Mouse (Mus musculus): ENCODE measurements around the gene Lypla2. TPM values are rescaled to one million over a fixed set of nuclear protein-coding genes. Genes with fewer than 3 reads are reported as not detected.
A peak's percentile ranks its signal among the peaks of the same experiment; 100 is the strongest.
"Not testable (repeated sequence)": the region's sequence is repeated elsewhere in the genome, so short reads cannot be mapped to it uniquely, and the experiment has no call there.

The Lypla2 gene
- polyA plus RNA-seq (2012; rRNA removed): 108 and 117 TPM in 2 replicates

DNA sequence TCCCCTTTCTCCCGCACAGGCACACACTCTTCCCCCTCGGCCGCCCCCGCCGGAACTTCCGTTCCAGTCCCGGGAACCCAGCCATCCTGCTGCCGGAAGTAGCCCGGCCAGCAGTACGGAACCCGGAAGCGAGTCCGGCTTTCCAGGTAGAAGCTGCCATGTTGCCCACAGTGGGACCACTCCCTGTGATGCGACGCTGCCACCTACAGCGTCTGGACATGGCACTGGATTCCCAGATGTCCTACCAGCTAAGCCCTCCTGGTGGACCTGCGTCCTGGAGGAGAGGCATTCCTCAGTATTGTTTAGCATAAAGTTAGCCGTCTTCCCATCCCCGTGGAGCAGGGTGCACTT is at the start of gene Lypla2:
Lypla2 (minus strand) TSS at position 71 of the 351 bp plus-strand sequence.
- DNase-seq (ENCODE audit: extremely low spot score in 1 of 2, low spot score in 1 of 2): peak; percentile 83 to 94

DNA sequence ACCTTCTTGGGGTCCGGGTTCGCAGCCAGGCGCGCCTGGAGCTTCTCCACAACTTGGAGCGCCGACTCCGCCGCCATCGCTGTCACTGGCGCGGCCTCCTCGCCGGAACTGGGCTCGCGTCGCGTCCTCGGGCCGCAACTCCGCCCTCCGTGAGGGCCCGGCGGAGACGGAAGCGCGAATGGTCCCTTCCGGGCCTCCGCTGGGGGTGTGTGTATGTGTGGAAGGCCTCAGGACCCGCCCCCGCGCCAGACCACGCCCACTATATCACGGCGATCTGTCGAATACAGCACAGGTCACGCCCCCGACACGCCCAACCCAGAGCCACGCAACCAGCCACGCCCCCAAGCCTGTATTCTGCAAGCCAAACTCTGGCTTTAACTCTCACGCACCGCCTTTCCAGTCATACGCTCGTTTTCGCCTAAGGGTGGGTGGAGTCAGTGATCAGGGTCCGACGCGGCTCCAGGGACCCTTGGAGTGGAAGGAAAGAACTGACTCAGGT is 49.2 kb upstream of the Lypla2 start, which contains the start of gene Eloa:
Eloa (minus strand) TSS at position 215 of the 499 bp plus-strand sequence.
- peak; percentile 98 to 100 for DNase-seq (ENCODE audit: extremely low spot score in 1 of 2, low spot score in 1 of 2)

DNA sequence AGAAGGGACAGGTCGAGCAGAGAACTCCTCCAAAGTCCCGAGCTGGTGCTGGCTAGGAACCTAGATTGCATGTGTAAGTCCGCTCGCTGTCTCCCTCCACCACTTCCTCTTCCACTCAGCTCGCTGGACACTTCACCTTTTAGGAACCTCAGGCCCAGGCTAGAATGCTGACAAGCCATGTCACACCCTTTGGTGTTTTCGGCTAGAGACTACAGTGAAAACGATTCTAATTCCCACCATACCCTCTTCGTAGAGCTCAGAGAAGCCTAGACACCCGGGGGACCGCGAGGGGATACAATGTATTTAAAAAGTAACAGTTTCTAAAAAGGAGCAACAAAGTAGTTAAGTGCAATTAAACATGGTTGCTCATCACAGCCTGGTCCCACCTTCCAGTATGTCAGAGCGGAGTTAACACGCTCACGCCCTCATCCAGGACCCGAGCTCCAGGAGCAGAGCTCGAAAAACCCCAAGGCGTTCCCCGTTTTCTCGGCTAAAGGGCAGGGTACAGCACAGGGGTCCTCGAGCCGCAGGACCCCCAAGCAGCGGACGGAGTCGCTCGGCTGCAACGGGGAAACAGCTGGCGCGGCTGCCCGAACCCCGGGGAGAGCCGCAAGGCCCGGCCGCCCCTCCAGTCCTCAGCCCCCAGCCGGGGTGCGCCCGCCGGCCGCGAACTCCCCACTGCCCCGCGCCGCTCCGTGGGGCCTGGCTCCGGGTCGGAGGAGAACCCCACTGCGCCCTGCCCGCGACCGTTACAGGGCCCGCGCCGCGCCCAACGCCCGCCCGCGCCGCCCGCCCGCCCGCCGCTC is 48.5 kb upstream of the Lypla2 start:
- DNase-seq (ENCODE audit: extremely low spot score in 1 of 2, low spot score in 1 of 2): no peak

DNA sequence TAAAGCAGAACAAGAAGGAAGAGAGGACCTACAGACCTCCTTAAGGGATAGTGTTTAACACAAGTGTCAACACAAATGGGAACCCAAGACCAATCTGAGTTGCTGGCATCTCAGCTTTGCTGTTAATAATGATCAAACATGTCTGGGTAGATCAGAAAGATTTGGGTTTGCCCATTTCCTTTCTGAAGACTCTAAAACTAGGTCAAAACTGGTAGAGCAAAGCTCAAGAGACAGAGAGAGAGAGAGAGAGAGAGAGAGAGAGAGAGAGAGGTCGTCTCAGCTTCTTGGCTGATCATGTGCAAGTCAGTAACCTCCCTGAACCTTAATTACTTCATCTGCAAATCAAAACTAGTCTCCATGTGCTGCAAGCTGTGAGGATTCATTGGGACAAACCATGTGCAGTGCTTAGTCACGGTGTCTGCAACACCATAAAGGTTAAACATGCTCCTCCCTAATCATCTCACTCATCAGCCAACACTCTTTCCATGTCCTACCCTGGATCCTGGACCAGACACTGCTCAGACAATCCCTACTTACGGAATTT is 43.7 kb upstream of the Lypla2 start:
- DNase-seq (ENCODE audit: extremely low spot score in 1 of 2, low spot score in 1 of 2): no peak

DNA sequence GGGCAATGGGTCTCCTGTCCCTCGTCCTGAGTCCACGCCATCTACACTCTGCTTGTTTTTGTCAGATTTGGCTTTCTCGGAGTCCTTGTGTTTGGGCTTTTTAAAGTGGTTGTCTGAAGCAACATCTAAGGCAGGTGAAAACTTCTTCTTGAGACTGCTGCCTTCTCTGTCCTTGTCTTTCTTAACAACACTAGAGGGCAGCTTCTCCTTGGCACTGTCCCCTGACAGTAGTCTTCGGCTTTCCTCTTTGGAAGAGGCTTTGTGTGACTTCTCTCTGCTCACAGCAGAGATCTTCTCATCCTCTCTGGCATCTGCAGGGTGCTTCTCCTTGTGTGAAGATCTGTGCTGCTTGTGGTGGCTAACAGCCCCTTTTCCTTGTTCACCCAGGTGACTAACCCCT is 38.2 kb upstream of the Lypla2 start:
- DNase-seq (ENCODE audit: extremely low spot score in 1 of 2, low spot score in 1 of 2): no peak

DNA sequence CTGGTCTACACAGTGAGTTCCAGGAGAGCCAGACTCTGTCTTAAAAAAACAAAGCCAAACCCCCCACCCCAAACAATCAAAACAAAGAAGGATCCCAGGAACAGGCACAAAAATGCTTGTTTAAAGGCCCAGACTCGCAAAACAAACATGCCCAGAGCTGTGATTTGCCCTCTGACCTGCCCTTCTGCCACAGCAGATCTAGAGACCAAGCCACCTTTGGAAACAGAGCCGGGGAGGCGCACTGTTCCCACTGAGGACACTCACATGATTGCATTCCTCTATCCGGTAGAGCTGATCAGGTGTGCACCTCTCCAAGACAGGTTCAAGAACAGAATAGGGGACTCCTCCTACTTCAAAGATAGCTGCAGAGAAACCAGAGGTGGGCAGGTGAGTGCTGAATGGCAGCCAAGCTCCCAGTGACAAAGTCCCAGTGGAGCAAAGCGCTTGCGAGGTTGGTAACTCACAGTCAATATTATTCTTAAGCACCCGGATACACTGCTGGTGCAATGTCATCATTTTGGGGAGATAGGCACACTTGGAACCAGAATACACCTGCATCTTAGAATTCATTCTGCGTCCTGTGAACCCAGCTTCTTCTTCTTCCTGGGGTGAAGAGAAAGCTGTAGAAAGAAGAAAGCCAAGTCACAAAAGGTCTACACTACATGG is 36.5 kb upstream of the Lypla2 start:
- no peak for DNase-seq (ENCODE audit: extremely low spot score in 1 of 2, low spot score in 1 of 2)

DNA sequence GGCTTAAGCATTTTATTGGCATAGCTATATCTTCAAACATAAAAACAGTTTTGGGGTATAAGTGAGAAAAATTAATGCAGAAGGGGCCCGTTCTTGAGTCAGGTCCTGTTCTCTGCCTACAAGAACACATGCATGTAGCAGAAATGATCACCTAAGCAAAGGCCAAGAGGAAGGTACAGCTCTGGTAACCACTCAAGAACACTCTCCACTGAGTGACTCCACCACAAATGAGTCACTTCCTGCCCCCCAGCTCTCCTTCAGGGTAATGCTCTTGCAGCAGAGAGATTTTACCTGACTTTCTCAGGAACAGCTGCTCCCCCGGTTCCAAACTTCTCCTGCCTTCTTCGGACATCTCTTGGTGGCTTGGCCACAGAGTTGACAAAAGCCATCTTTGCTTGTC is 34.4 kb upstream of the Lypla2 start:
- DNase-seq (ENCODE audit: extremely low spot score in 1 of 2, low spot score in 1 of 2): no peak

DNA sequence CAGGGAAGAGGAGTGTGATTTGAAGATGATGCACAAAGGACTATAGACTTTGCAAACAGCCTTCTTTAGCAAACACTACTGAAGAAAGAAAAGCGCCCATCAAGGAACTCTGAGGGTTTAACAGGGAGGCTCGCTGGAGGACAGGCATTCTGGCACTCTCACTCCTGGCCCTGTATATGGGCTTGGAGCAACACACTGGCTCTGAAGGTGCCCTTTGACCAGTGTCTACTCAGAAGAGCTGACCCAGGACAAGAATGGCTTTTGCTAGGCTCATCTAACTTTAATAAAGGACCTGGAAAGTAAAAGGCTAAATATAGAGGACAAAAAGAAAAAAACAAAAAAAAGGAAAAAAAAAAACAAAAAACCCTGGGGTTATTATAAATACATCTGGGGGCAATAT is 32.5 kb upstream of the Lypla2 start:
- no peak for DNase-seq (ENCODE audit: extremely low spot score in 1 of 2, low spot score in 1 of 2)

DNA sequence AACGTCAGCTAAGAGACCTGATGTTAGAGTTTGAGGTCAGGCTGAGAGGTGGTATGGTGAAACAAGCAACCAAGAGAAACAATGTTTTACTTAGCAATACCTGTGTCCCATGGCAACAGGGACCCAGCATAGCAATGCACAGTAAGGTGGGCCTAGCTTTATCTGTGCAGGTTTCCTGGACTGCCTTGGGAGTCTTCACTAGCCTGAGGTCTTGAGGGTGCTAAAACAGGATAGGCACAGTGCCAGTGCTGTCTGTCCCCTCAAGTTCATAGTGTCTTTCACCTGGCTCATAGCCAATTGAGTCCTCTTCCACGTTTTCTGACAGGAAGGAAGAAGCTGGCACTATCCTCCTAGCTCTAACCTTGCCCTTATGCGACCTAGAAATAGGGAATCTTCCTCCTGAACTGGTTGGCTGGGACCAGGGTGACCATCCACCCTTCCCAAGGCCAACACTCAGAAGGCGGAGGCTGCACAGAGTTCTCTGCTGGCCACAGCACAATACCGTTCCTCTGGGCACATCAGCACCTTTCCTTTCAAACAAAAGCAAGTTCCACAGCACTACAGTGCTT is 31.8 kb upstream of the Lypla2 start:
- DNase-seq (ENCODE audit: extremely low spot score in 1 of 2, low spot score in 1 of 2): no peak

DNA sequence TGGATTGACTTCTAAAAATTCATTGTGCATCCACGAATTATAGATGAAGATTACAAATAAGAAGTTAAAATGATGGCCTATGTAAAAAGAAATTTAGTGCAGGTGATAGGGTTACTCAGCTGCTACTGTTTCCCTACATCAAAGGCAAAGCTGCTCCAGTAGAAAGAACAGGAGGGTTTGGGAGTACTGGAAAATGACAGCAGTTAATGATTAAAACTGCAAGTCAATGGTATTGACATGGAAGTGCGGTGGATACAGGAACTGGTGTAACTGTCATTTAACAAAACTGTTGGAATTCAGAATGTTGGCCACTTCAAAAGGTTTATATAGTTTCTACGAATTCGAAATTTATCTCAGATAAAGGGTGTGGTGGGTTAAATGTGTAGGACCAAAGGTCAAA is 22.7 kb upstream of the Lypla2 start:
- no peak for DNase-seq (ENCODE audit: extremely low spot score in 1 of 2, low spot score in 1 of 2)

DNA sequence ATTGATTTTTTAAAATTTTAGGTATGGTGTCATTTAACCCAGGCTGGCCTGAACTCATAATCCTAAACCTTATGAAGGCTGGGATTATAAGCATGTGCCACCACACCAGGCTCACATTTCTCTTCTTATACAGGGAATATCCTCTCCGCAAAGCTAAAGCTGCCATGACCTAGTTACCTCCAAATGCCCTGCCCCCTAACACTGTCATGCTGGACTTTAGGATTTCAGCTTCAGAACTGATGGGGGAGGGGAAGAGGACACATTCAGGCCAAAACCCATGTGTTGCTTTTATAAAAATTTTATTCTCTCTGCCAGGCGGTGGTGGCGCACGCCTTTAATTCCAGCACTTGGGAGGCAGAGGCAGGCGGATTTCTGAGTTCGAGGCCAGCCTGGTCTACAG is 21.5 kb upstream of the Lypla2 start:
- no peak for DNase-seq (ENCODE audit: extremely low spot score in 1 of 2, low spot score in 1 of 2)

DNA sequence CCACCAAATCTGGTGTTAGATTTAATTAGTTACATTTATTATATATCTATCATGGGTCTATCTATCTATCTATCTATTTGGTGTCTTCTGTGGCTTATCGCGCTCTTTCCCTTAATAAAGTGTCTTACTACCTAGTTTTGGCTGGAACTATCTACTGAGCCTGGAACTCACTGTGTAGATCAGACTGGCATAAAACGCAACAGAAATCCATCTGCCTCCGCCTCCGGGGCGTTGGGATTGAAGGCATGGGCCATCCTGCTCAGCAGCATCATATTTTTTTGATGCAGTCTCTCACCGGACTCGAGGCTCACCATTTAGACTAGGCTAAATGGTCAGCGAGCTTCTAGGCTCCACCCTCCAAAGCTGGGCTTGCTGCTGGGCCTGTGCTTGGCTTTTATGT is 15.3 kb upstream of the Lypla2 start:
- DNase-seq (ENCODE audit: extremely low spot score in 1 of 2, low spot score in 1 of 2): no peak

DNA sequence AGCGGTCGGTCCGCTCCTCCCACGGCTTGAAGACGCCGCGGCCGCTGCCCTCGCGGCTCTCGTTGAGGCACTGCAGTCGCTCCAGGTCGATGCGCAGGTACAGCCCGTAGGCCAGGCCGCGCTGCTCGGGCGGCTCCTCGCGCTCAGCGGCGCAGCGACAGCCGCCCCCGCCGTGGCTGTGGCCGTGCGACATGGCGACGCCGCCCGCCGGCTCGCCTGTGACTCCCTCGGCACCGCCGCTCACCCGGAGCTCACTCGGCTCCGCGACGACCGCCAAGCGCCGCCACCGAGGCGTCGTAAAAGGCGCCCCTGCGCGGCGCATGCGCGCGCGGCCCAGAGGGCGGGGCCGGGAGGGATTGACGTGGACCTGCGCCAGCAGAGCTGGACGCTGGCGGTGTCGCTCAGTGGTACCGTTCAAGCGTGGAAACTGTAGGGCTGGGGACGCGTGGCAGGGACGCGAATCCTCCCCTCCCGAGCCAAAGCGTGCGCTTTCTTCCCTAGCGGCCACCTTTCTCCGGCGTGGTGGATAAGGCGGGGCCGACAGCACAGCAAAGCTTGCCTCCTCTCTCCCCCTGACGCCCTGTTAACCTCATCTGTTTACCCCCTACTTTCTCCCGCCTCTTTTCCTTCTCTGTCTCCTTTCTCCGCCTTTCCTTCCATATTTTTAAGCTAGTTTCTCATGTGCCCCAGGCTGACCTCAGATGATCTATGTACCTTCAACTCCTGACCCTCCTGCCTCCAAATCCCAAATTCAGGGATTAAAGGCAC is 14.7 kb upstream of the Lypla2 start, which contains the start of gene Pithd1:
Pithd1 (minus strand) TSS at position 322 of the 768 bp plus-strand sequence.
- peak; percentile 82 to 94 for DNase-seq (ENCODE audit: extremely low spot score in 1 of 2, low spot score in 1 of 2)

DNA sequence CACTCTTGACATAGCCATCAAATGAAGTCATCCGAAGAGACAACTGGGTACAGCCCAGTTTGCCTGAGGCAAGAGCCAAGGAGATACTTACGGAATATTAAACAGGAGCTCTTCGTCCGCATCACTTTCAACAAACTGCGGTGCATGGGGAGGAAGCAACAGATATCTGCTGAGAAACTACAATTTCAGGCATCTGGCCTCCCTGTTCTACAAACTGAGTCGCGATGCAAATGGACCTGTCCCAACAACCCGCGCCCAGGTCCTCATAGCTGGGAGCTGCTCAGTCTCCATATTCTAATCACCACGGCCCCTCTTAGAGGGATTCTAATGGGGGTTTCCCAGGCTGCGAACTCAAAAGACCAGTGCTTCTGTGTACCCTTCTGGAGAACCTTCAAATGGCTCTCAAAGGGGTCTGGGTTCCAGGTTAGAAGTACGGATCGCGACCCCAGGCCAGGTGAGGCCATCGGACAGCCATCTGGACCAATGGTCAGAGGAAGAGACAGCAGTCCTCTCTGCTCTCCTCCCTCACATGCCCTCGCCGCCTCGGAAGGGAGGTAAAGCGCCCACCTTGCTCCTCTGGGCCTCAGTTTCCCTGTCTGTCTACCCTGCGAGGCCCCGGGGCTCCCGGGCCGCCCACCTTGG is 14.0 kb upstream of the Lypla2 start:
- DNase-seq (ENCODE audit: extremely low spot score in 1 of 2, low spot score in 1 of 2): no peak

DNA sequence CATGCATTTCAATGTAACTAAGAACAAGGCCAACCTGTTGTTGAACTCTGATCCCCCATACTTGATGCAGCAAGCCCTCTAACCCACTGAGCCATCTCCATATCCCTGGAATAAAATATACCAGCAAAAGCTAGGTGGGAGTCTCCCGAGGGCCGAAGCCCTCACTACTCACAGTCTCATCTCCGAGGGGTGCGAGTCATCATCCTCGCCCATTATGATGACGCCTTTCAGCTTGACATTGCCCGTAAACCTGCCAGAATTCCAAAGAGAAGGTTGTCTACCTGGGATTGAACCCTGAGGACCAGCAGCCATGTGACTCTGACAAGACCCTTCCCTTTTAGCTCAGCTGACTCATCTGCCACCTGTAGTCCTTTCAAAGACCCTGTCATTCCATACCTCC is 13.3 kb upstream of the Lypla2 start:
- DNase-seq (ENCODE audit: extremely low spot score in 1 of 2, low spot score in 1 of 2): no peak

DNA sequence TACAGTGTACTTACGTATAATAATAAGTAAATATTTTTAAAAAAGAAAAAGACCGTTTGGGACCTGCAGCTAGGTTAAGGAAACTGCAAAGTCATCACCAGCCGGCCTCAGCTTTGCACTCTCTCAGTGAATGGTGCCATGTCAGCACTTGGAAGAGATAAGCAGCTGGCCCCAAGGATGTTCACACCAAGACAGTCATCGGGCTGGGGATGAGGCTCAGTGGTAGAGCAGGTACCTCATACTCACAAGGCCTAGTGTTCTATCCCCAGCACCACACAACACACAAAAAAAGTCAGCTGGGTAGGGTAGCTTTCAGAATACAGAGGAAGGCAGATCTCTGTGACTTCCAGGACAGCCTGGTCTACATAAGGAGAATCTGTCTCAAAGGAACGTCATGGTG is 12.8 kb upstream of the Lypla2 start:
- DNase-seq (ENCODE audit: extremely low spot score in 1 of 2, low spot score in 1 of 2): no peak

DNA sequence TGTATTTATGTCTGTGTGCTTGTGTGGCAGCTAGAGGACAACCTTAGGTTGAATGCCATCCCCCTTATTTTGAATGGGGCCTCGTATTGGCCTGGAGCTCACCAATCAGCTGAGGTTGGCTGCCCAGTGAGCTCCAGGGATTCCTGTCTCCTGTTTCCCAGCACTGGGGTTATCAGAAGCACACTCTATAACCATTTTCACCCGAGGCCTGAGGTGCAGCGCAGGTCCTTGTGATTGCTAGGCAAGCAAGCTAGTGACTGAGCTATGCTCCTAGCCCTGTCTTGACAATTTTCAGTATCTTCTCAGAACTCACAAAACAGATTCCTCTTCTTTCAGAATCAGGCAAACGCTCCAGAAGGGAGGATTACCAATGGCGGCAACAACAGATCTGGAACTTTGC is 12.1 kb upstream of the Lypla2 start:
- no peak for DNase-seq (ENCODE audit: extremely low spot score in 1 of 2, low spot score in 1 of 2)

DNA sequence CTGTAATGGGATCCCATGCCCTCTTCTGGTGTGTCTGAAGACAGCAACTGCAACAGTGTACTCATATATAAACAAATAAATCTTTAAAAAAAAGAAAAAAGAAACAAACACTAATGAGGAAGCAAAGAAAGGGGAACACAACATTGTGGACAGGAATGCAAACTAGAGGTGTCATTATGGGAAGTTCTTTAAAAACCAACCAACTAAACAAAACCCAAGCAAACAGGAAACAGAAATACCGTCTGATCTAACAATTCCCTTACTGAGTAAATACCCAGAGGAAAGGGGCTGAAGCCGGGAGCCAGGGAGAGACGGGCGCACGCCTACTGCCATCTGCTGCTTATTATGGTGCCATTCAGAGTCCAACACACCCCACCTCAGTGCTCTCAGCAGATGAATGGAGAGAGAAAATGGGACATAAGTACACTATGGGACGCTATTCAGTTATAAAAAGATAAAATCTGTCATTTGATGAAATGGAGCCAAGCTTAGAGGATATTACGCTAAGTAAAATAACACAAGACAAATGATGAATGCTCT is 9.2 kb upstream of the Lypla2 start:
- DNase-seq (ENCODE audit: extremely low spot score in 1 of 2, low spot score in 1 of 2): peak in 1 of 2 experiments; percentile 80

DNA sequence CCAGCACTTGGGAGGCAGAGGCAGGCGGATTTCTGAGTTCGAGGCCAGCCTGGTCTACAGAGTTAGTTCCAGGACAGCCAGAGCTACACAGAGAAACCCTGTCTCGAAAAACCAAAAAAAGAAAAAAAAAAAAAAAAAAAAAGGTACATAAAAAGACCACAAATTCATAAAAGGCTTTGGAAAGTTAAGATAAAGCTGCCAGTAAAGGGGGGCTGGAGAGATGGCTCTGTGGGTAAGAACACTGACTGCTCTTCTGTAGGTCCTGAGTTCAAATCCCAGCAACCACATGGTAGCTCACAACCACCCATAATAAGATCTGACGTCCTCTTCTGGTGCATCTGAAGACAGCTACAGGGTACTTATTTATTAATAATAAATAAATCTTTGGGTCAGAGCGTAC is 7.8 kb upstream of the Lypla2 start:
- DNase-seq (ENCODE audit: extremely low spot score in 1 of 2, low spot score in 1 of 2): not testable (repeated sequence)

DNA sequence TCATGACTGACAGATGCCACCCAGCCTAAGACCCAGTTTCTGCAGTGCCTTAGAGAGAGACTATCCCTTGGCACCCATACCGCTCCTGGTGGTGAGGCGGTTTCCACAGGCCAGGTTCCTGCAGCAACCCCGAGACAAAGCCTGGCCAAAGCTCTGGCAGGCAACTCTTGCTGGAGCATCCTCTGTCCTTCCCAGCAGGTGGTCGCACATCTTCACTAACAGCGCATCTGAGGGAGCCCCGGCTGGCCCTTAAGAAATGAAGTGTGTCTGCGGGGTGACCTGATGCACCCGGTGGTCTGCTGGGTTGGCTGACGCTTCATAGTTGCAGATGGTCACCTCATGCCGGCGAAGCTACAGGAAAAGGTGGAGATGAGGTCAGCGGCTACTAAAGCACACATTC is 3.7 kb upstream of the Lypla2 start:
- no peak for DNase-seq (ENCODE audit: extremely low spot score in 1 of 2, low spot score in 1 of 2)

Data from frontal cortex, adult 2 months (tissue).